ENCODE assay signal across 9 mouse cellular contexts in the genomic region with DNA sequence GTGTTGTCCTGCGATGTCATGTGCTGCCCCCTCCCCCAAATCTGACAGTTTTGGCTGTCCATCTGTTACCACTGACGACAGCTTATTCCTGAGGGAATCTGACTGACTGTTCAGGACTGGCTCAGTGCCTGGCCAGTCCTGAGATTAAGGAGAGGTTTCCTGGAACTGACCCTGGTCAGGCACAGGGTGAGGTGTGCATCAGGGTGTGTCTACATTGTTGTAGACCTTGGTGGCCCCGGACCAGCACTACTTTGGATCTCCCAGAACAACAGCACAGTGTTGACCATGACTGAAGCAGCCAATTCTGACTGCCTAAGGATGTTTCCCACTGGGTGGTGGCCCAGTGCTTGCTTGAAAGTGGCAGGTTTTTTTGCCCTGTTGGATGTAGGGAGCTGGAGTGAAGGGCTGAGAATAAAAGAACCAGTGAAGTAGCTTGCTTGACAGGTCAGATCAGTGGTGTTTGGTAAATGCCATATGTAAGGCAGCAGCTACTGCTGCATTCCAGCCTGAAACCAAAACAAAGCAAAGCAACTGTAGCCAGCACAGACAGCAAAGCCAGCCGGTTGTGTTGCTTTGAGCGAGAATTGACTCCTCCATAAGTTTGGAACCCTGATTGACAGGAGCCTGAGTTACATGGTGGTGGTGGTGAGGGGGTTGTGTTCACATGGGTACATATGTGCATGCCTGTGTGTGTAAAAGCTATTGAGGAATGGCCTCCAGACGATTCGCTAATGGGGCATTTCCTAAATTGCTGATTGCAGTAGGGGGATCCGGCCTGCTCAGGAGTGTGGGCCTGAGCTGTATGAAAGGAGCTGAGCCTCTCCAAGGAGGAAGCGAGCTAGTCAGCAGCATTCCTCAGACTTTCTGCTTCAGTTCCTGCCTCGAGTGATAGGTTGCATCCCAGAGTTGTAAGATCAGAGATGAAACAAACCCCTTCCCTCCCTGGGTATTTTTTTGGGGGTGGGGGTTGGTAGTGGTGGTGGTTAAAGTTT. TPM values are rescaled to one million over a fixed set of nuclear protein-coding genes. Genes with fewer than 3 reads are reported as not detected.
A peak's percentile ranks its signal among the peaks of the same experiment; 100 is the strongest.
DNase-seq lines count a peak whose midpoint lies in the region; ATAC-seq and TF ChIP-seq lines count a peak whose summit lies in the region.
"Had no signal": no experiment of that assay in that cellular context is flagged by ENCODE, and none has a peak within 500 bp of the region (broad histone marks: within the 10 kb centered on the region; RNA-seq: fewer than 3 reads in every experiment).

No protein-coding gene starts in this region.

- H3K9me3 ChIP-seq in heart, embryonic 15.5 days (replicated peaks): no peaks in the 10 kb centered on the region

- no peaks in the 10 kb centered on the region for H3K36me3 ChIP-seq in heart, embryonic 15.5 days
- H3K36me3 ChIP-seq in thymus, adult 2 months (ENCODE audit: control insufficient read depth, insufficient read depth, low read length): no peaks in the 10 kb centered on the region

- H3K27ac ChIP-seq in heart, embryonic 15.5 days: peak overlapping the region; percentile 58
- H3K27ac ChIP-seq in thymus, adult 2 months (ENCODE audit: control insufficient read depth, insufficient read depth, low read length): no peak overlapping the region

- H3K4me3 ChIP-seq in heart, embryonic 15.5 days: no peak overlapping the region
- no peak overlapping the region for H3K4me3 ChIP-seq in thymus, adult 2 months (ENCODE audit: control insufficient read depth, insufficient read depth, low read length)
- H3K4me3 ChIP-seq: myocyte had no signal

- 36% methylated on average over 10 of the region's 10 CpGs for WGBS in heart, embryonic 15.5 days
- 91% methylated on average over 10 of the region's 10 CpGs for WGBS in thymus, adult 2 months

- peak; percentile 19 for DNase-seq in 3T3-L1 (ENCODE audit: low read depth, low spot score)
- DNase-seq in cerebellum, postnatal 36 days: peak; percentile 11 to 30
- peak; percentile 31 to 39 for DNase-seq in kidney, postnatal 36 days
- peak; percentile 61 for DNase-seq in retina, postnatal 1 day
- no peak for DNase-seq in thymus, adult 2 months
- no peak for DNase-seq in c-Kit-positive CD71-positive TER-119-positive erythroid progenitor cells, embryonic 14.5 days (ENCODE audit: low spot score)
- DNase-seq in adrenal gland, postnatal 25 days: no peak

- no peak overlapping the region for H3K4me2 ChIP-seq in heart, embryonic 15.5 days

- H3K27me3 ChIP-seq in heart, embryonic 15.5 days: no peaks in the 10 kb centered on the region
- H3K27me3 ChIP-seq in thymus, adult 2 months (ENCODE audit: control insufficient read depth, insufficient read depth, low read length): no peaks in the 10 kb centered on the region

- peaks cover 35% of the 10 kb centered on the region for H3K4me1 ChIP-seq in heart, embryonic 15.5 days (replicated peaks)
- no peaks in the 10 kb centered on the region for H3K4me1 ChIP-seq in thymus, adult 2 months (replicated peaks; ENCODE audit: control insufficient read depth, insufficient read depth, low read length)

- peak; percentile 41; the same call in 1 of the 2 replicates for ATAC-seq in heart, embryonic 15.5 days (replicated peaks; ENCODE audit: insufficient number of reproducible peaks, insufficient read depth, low FRiP score, low read depth)

- no peak for TF ChIP-seq POLR2A in thymus, adult 2 months (IDR thresholded peaks at IDR 0.05; ENCODE audit: control insufficient read depth, extremely low read depth, insufficient read depth, low read length, poor library complexity)

- no peak for TF ChIP-seq CTCF in thymus, adult 2 months (IDR thresholded peaks at IDR 0.05; ENCODE audit: borderline replicate concordance, control insufficient read depth, extremely low read depth, insufficient read depth, low read length, poor library complexity)

- H3K9ac ChIP-seq in heart, embryonic 15.5 days: no peak overlapping the region

RNA-seq across cellular contexts. Expression of gene Sh3bgrl2, which starts 8.9 kb away (rescaled TPM):
- polyA plus RNA-seq in heart, embryonic 15.5 days (2015; fragmentation: Nextera tagmentation; extraction: Ambion mirVana): 11.1 and 11.9 TPM in 2 replicates
- polyA plus RNA-seq in thymus, adult 2 months (2012; rRNA removed): 2.8 and 3.0 TPM in 2 replicates
- 14.0 and 15.5 TPM in 2 replicates for total RNA-seq in adrenal gland, postnatal 25 days (2021)

Comparison
In these comparisons a context has a peak if more than half of its experiments do, and no peak if none do; other contexts are left out.
1. DNase-seq: peak in 3T3-L1 (single experiment), cerebellum, postnatal 36 days (2 of 2), kidney, postnatal 36 days (2 of 2) and retina, postnatal 1 day (single experiment); none in thymus, adult 2 months (single experiment), c-Kit-positive CD71-positive TER-119-positive erythroid progenitor cells, embryonic 14.5 days (single experiment) and adrenal gland, postnatal 25 days (single experiment).